Mouse (Mus musculus) neural tube, embryonic 10.5 days (tissue): ENCODE data around the gene Dera.

ENCODE experiments used
- DNase-seq: peaks from one replicate; pipeline ENCODE4 v3.0.0-alpha.2; 2017; ENCODE audit warnings: low spot score; ENCODE audit errors: extremely low spot score

The Dera gene

GRCm38 (mm10) chr6:137885644-137886043 is 131.3 kb downstream of the Dera start:
- no peak for DNase-seq

DNA sequence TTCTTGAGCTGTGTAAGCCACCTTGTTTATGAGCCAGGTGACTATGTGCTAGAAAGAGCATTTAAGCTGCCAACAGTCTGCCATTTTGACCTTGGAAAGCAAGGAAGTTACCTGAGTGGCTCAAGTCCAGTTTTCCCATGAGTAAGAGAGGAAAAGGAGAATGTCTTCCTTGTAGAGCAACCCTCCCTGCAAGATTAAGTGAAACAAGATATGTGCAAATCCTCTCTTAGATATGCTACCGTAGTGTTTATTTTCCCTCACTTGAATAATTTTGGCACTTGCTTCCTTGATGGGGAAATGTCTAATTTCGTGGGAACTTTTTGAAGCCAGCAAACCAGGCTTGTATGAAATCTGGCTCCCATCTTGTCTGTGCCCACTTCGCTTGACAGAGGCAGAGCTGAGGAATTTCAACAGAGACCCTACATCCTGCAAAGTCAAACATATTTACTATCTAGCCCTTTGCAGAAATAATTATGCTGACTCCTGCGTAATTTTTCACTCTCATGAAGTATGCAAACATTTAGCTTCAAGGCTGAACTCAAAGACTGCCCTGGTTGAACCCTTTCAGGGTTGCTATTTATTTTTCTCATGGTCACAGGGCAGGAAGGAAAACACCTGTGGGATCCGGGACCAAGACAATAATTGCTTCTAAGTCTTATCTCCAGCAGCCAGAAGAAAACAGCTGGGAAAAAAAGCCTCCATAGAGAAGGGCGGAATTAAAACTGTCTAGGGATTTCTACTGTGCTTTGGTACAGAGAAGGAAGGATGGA is 132.0 kb downstream of the Dera start:
- DNase-seq = no peak

DNA sequence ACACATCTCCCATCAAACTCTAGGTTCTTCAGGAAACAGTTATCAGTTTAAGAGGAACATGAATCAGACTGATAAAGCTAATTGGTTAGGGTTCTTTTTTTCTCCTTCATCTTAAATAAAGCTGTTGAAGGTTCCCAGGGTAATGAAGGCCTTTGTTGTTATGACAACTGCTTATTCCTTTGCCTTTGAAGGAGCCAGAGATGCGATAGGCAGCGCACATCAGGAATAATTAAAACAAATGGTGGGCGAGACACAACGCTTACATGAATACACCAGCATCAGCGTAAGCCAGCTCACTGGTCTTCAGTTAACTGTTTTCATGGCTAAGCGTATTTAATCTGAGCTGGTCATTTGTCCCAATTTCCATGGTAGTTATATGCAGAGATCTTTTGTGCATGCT is 132.9 kb downstream of the Dera start:
- DNase-seq = no peak

GRCm38 (mm10) chr6:137897671-137898070 is 143.3 kb downstream of the Dera start:
- no peak for DNase-seq

GRCm38 (mm10) chr6:137901255-137901654 is 146.9 kb downstream of the Dera start:
- no peak for DNase-seq
